Mouse (Mus musculus) frontal cortex, postnatal 25 days (tissue): Measurements from ENCODE around the gene Fgf13.
A peak's percentile ranks its signal among the peaks of the same experiment; 100 is the strongest.

ENCODE experiments used
- DNase-seq, 2 experiments: peaks; one replicate each; pipeline ENCODE4 v3.0.0; 2022; ENCODE audit warnings: low spot score in 2 of 2

Fgf13 gene

GRCm38 (mm10) chrX:59567695-59568431, at the start of gene Fgf13:
TSS of gene Fgf13 (minus strand) at chrX:59568071.
- DNase-seq: peak in 1 of 2 experiments; percentile 2

- DNase-seq: no peak
Measured at GRCm38 (mm10) chrX:59606535-59606934, 38.7 kb upstream of the Fgf13 start.

DNA sequence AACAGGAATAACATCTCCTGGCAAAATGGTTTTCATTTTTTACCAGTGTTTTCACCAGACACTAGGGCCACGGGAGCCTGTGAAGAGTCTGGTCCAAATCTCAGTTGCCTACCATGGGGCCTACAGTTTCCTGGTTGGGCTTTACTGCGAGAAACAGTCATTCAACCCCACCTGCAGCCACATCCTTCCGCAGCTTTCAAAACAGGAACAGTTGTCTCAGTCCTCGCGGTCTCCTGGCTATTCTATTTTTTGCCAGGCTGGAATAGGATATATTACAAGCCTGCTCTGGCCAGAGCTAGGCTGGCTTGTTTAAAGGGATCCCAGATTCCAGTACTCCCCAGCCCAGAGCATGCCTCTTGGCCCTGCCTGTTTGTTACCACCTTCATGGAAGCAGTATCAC, 21.2 kb upstream of the Fgf13 start:
- no peak for DNase-seq

DNA sequence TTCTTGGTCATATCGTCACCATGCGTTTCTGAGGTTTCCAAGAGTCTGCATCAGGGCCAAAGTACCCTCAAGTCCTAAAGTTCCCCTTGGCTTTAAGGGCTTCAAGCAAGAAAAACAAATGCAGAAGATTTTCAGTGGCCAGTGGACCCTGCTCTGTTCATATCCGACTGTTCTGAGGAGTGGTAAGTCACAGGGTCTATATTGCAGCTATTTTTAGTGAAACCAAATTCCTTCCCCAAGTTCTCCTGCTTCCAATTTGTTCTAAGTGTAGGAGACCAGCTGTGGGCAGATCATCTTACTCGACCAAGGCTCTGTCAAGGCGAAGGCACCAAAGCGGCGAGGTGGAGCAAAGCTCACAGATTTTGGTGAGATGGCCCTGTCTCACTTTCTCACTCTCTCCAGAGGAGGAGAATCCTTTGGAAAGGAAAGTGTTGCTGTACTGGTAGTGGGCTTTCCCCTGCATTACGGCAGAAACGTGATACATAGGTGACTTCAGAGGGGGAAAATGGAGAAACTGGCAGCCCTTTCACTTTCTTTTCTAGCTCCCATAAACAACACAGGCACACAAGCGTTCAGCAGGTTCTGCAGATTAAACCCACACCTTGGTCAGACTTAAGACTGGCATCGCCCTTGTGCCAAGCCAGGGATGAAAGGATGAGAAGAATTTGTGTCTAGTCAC, 17.8 kb upstream of the Fgf13 start:
- DNase-seq: no peak

- DNase-seq: no peak
Measured at GRCm38 (mm10) chrX:59584034-59584433, 16.2 kb upstream of the Fgf13 start.

DNA sequence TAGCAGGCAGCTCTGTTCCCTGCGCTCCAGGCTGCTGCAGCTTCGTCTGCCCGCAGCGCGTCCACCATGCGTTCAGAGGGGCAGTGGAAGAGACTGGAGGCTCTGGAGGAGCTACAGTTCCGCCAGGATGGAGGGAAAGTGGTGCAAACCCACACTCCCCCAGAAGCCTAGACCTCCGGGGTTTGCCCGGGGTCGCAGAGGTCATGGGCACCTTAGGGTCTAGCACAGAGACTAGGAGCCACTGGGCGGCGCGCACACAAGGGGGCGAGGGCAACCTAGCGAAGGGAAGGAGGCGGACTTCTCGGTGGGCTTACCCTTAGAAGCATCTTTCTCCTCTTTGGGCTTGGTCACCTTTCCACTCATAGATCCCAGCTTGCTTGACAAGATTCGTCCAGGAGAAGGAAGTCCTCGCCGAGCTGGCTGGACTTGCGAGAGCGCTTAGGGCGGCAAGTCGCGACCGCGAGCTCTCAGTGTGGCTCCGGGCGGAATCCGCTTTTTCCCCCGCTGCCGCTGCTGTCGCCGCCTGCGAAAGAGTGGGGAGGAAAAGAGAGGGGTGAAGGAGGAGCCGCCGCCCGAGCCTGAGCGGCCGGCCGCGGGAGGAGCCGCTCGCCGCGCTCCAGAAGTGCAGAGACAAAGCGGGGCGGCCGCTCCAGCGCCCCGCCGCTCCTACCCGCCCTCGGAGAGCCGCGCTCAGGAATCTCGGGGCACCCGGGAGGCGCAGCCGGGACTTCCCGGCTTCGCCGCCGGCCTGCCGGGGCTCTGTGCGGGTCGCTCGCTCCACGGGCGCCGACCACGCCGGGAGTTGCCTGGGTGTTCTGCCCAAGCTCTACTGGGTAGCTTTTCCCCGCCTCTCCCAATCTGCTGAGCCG, 811 bp downstream of the Fgf13 start:
- peak in 1 of 2 experiments; percentile 3 for DNase-seq

DNA sequence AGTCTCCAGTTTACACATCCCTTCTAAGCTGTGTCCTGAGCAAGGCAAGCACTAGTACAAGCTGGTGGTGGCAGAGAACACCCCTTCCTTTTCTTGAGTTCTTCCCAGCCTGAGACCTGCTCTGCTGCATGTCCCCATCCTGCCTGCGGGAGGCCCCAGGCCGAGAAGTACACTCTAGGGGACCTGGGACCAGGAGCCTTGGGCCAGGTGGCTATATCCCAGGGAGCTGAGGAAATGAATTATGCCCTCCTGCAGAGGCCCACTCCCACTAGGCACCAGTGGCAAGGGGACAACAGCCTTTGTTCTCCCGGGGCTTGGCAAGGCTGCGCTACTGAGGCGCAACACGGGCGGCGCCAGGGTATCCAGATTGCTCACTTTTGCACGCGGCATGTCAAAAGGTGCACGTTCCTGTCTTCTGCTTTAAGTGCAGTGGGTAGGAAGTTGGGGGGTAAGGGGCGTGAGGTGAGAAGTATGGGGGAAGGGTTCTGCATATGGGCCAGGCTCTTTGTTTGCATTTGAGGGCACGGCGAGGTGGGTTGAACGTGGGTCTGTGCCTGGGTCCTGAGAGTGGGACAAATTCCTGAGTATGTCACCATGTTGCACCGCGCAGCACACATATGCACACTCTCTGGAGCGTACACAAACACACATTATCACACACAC, 1.7 kb downstream of the Fgf13 start:
- peak in 1 of 2 experiments; percentile 3 for DNase-seq

GRCm38 (mm10) chrX:59547931-59548330, 19.9 kb downstream of the Fgf13 start:
- DNase-seq: no peak

DNA sequence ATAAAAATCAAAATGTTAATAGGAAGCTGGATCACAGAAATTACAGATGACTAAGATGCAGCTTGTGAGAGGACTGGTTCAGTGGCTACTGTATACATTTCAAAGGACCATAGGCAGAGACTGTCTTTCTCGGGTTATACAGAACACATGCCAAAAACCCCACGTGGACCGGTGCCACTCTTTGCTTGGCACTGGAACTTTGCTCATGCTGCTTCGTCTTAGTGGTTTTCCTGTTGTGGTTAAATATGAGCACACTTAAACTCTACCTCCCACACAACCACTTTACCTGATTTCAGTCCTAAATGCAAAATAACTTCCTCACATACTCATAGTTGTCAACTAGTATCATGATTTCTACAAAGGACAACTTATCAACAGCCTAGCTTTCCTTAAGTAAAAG, 59.6 kb downstream of the Fgf13 start:
- DNase-seq: no peak

GRCm38 (mm10) chrX:59493388-59493787, 74.5 kb downstream of the Fgf13 start:
- no peak for DNase-seq

GRCm38 (mm10) chrX:59485426-59485825, 82.4 kb downstream of the Fgf13 start:
- no peak for DNase-seq

- DNase-seq: no peak
Measured at GRCm38 (mm10) chrX:59402596-59403285, 165.1 kb downstream of the Fgf13 start.

DNA sequence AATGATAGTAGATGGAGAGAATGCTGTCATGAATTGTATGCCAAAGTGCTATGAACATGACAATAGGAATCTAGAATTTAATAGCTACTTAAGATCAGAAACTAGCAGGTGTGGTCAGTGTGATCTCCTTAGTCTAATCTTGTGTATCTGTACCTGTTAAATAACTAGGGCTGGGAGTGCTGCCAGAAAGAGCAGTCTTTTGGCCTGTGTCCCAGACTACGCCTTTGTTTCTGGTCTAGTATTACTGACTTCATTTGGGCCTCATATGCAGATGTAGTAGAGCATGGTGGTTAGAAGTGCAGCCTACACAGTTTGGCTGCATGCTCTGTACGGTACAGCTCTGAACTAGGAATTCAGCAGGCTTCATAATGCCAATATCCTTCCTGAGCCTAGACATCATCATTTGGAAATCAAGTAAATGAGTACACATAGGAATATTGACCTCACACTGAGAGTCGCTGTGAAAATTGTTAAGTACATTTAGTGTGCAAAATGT, 276.9 kb downstream of the Fgf13 start:
- no peak for DNase-seq

DNA sequence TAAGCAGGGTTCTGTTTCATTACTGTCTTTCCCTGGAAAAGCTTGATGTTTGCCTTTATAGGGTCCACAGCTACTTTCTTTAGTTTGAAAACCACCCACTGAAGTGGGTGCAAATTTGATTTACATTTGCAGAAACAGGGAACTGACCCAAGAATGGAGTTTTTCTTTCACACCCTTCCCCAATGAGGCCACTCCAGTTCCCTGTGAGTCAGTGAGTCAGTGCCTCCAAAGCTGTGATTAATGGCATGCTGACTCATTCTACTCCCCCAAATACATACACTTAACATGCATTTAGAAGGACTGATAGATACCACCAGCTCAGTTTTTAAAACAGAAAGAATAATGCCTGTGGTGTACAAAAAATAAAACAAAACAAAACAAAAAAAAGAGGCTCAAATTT, 316.3 kb downstream of the Fgf13 start:
- DNase-seq: no peak

DNA sequence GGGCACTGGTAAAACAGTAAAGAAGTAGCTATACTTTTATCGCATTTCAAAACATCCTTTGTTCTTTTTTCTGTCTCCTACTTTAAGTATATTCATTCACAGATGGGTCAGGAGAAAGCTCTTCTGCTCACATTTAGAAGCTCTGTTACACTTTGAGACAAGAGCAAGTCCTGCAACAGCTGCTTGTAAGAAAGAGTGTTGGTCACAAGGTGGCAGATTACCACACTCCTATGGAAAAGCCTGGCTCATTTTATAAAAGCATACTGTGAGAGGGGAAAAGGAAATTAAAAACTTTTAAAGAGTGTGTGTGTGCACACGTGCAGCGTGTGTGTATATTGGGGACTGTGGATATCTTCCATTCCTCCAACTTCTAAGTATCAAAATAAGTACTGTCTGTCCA, 324.1 kb downstream of the Fgf13 start:
- no peak for DNase-seq

DNA sequence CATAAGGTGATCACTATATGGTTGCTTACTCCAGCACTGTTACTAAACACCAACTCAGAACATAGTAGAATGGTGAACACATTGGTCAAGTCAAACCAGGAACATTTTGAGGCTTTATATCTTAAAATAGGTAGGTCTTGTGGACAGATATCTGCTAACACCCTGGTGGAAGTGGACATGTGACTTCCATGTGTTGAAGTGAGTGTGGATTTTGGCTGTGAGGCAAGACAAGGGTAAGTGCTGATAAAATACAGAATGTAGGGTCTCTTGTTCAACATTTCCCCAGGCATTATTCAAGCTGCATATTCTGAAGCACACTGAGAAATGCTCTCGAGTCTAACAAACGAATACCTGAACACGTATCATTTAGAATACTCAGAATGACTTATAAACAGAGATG, 324.7 kb downstream of the Fgf13 start:
- no peak for DNase-seq

DNA sequence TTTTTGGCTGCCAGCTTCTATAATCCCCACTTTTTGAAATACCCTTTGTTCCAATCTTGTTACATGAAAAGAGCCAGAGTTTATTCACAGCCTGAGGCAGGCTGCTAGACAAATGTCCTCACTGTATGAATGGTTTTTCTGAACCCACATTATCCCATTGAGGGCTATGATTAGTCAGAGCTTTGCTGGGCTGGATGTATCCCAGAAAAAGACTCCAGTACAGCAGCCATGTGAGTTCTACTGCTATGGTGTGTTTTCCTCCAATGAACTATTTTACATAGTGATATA, 326.5 kb downstream of the Fgf13 start:
- DNase-seq: no peak

GRCm38 (mm10) chrX:59240683-59241459, 327.0 kb downstream of the Fgf13 start:
- DNase-seq: no peak

DNA sequence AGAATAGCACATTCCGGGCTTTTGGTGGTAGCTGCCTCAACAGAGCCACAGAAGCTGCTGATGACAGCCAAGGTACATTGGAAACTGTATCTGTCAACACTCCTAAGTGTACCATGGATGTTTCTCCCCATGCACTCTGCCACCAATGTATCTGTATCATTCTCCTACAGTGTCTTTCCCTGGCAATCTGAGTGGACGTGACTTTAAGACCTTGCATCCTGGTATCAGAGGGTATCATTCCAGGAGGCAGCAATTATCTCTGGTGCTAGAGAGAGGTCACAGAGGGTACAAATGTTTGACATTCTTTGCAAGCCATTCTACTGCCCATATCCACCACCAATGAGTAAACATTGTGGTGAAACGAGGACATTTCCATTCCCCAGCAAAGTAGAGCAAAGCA, 347.2 kb downstream of the Fgf13 start:
- DNase-seq: no peak

DNA sequence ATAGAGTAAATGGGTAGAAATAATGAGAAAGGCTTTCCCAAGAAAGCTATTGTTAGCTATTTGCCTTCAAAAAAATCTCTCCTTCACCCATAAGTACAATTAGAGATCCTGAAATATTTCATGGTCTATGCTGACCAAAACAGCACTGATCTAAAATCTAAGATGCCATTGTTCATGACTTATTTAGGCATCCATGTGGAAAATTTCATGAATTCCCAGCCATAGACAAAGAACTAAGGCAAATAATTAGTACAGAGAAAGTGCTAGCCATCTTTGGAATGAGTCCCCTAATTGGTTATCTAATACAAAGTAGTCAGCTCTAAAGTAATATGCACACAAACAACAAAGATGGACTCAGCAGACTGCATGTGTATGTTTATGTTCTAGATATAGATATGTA, 366.7 kb downstream of the Fgf13 start:
- DNase-seq: no peak

- DNase-seq: no peak
Measured at GRCm38 (mm10) chrX:59194149-59194548, 373.7 kb downstream of the Fgf13 start.
